Mouse (Mus musculus) cerebellum, postnatal 10 days (tissue): Measurements from ENCODE around the gene Xaf1.
"Not testable (repeated sequence)": the region's sequence is repeated elsewhere in the genome, so short reads cannot be mapped to it uniquely, and the experiment has no call there.

Experiments
- DNase-seq, 2 experiments: peaks; one replicate each; pipeline ENCODE4 v3.0.0; 2021; ENCODE audit warnings: mixed read lengths in 2 of 2

Xaf1 gene

GRCm38 (mm10) chr11:72311355-72312001, 10.0 kb downstream of the Xaf1 start:
- no peak for DNase-seq

- DNase-seq, result peak; percentile 19 to 25
These were observed 12.9 kb downstream of the Xaf1 start, which contains the start of gene Fbxo39 for GRCm38 (mm10) chr11:72314151-72314895. Fbxo39 (plus strand) TSS chr11:72314444.

DNA sequence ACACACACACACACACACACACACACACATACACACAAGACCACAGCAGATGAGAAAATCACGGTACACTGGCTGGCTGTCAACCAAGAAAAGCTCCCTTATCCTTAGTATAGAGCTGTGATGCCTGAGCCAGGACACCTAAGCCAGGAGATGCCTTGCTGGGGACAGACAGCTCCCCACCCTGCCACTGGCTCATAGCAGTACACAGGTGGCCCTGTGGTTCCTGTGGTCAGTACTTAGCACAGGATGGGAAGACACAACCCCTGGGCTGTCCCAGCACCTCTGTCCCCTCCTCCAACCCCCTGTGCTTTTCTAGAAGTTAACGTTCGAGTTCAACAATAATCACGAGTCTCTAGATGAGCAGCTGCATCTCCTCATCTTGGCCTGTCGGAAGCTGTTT, 16.6 kb downstream of the Xaf1 start:
- DNase-seq, result no peak

DNA sequence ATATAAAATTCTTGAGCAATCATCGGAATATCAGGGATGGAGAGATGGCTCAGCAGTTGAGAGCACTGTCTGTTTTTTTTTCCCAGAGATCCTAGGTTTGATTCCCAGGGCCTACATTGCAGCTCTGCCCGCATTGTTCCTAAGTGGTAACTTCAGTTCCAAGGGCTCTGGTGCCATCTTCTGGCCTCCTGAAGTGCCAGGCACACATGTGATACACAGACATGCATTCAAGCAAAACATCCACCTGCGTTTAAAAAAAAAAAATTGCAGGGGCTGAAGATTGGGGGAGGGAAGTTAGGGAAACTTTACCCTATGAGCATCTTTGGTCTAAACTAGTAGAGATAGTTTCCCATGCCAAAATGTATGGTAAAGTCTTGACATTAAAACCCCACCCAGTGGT, 23.0 kb downstream of the Xaf1 start:
- no peak for DNase-seq

DNA sequence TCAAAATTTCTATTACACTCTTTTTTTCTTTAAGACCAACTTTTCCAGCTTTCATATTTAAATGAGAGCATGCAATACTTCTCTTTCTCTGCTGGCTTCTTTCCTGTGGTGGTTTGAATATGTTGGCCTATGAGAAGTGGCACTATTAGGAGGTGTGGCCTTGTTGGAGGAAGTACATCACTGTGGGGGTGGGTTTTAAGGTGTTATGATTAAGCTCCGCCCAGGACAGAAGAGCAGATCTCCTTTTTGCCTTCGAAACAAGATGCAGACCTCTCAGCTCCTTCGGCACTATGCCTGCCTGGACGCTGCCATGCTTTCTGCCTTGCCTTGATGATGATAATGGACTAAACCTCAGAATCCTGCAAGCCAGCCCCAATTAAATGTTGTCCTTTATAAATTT, 24.3 kb downstream of the Xaf1 start:
- DNase-seq, result no peak

- DNase-seq, result peak; percentile 37 to 47
These were observed 31.7 kb downstream of the Xaf1 start for GRCm38 (mm10) chr11:72332951-72333667.

GRCm38 (mm10) chr11:72334653-72335052, 33.2 kb downstream of the Xaf1 start:
- DNase-seq, result peak in 1 of 2 experiments; percentile 32

DNA sequence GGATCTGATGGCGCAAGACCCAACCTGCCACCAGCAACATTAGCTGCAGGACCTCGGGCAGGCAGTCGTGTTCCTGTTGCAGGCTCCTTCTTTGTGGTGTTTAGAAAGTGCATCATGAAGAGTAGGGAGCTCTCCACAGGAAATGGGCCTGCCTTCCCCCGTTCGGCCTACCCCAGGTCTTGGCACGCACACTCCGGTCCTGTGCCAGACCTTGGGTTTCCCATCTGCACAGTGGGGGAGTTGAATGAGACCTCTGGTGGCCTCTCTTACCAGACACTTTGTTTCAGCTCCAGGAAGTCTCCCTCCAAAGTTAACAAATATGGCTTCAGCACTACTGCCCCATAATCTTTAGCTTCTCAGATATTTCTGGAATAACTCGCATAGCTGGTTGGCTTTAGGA, 35.3 kb downstream of the Xaf1 start:
- DNase-seq, result peak; percentile 37 to 55

DNA sequence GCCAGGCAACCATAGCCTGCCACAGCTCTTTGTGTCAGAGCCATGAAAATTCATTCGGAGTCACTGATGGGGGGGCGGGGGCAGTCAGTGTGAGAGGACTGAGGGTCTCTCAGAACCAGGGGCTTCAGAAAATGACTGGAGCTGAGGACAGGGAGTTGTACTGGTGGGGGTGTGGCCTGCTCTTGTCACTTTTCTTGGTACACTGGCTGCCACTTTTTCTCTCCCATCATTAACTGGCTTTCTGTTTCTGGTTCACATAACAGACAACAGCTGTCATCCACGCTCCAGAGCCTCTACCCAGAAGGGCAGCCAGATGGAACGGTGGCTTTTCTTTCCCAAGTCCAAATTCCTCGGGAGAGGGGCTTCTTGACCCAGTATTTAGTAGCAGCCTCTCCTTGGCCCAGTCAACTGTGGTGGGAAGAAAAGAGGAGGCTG, 37.0 kb downstream of the Xaf1 start:
- peak; percentile 70 to 75 for DNase-seq

DNA sequence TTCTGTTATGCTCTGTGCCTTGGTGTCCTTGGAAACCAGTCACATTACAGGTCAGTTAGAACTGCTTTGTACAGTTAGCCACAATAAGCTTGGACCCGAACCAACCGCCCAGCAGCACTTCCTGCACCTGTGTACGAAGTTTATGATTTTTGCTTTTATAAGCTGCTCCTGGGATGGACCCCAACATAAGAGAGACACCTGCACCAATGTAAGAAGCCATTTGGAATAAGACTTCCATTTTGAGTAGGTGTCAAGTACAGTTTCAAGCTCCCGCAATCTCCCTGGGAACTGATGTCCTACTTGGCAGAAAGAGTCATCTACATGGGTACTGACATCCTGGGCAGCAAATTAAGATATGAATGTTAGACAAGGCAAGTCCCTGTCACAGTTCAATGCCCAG, 38.3 kb downstream of the Xaf1 start:
- DNase-seq, result peak in 1 of 2 experiments; percentile 31

- peak; percentile 76 to 83 for DNase-seq
These were observed 41.3 kb downstream of the Xaf1 start for GRCm38 (mm10) chr11:72342549-72343237.

GRCm38 (mm10) chr11:72343238-72343625, 41.8 kb downstream of the Xaf1 start:
- not testable (repeated sequence) for DNase-seq

- peak; percentile 74 to 77 for DNase-seq
These were observed 42.5 kb downstream of the Xaf1 start for GRCm38 (mm10) chr11:72343904-72344303.

DNA sequence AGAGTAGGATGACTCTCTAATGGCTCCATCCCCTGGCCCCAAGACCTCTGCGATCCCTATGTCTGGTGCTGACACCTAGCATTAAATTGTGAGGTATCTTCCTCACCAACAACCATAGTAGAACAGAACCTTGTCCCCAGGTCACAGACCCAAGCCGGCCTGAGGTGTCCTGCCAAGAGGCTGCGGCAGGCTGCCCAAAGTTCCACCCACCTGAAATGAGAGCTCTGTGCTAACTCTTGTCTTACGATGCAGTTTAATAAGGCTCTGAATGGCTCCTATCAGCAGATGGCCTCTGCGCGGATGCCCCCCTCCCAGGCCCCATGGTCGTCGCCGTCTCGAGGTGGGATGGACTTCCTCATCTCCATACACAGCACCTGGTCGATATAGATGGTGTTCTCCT, 43.1 kb downstream of the Xaf1 start:
- DNase-seq, result no peak

DNA sequence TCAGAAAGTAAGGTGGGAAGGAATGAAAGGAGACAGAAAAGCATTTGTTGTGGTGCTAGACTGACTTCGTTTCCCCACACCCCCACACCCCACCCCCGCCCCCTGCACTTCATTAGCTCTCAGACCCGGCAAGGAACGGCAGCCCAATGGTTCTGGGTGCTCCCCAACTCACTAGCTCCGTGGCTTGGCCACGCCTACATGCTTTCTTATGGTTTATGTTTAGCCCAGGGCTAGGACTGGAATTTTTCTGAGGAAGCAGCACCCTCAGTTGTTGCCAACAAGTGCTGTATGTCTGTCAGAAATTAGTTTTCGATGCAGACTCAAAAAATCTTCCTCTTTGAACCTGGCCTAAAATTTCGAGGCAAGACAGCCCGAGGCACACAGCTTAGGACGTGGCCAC, 47.1 kb downstream of the Xaf1 start:
- no peak for DNase-seq

DNA sequence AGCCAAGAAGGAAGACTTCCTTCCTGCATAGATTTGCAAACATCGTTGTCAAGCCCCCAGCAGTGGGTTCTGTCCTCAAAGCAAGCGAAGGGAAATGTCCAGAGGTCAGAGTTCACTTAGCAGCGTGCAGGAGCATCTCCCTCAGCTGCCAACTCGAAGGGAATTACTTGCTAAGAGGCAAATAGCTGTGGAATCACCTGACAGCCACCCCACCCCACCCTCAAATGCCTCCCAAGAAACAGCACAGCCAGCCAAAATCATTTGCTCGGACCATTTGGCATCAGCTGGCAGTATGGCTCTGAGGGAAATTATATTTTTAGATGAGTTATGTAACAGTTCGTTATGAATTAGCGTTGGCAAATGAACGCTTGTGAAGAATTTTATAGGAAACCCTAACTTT, 47.6 kb downstream of the Xaf1 start:
- DNase-seq, result peak; percentile 62 to 65

GRCm38 (mm10) chr11:72349652-72350051, 48.2 kb downstream of the Xaf1 start:
- no peak for DNase-seq

DNA sequence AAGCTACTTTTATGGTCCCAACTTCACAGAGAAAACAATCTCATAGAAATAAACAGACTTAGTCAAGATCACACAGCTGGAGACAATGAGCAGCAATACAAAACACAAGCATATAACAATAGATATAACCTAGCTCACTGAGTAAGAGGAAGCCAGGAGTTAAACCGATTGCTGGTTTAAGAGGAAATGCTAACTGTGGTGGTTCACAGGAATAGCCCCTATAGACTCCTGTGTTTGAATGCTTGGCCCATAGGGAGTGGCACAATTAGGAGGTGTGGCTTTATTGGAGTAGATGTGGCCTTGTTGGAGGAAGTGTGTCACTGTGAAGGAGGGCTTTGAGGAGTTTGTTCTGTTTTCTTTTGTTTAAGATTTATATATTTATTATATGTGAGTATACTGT, 50.8 kb downstream of the Xaf1 start:
- no peak for DNase-seq

DNA sequence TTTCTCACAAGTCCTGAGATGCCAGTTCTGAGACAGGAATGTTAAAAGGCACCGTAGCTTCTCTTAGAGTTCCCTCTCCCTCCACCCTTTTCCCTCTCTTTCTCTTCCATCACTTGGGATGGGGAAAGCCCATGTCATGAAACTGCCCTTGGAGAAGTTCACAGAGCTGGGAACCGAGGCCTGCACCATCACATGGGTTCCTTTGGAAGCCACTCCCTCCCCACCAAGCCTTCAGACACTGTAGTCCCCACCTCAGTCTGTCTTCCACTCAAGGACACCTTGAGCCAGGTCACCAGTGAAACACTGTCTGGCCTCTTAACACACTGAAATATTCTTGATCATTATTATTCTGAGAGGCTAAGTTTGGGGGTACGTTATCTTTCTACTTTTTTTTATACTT, 51.8 kb downstream of the Xaf1 start:
- no peak for DNase-seq

DNA sequence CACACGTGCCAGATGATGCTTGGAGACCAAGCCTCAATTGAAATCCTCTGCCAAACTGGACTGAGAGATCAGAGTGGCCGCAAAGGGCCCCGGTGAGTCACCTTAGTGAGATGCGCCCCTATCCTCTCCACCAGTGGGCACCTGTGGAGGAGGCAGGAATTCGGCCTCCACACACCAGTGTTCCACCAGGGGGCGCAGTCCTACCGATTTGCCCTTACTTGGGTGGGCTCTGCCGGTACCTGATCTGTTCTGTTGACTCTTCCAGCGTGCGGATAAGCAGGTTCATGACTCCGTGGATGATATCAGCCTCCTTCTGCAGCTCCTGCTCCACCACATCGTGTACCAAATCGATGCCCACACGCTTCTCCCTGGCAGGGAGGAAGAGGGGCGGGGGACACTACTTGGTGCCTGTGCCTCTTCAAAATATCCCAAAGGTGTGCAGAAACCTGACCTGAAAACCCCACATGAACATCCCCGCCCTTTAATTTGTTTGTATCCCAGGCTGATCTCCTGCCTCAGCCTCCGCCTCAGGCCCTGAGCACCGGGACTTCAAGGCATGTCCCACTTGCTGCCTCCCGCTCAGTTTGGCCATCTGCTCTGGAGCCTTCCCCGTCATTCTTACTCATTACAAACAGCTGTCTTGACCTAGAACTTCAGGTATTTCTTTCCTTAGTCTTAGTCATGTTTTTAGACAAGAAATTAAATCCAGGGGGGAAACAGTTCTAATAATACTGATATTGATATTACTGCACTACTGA, 53.7 kb downstream of the Xaf1 start:
- DNase-seq, result peak; percentile 92 to 94

DNA sequence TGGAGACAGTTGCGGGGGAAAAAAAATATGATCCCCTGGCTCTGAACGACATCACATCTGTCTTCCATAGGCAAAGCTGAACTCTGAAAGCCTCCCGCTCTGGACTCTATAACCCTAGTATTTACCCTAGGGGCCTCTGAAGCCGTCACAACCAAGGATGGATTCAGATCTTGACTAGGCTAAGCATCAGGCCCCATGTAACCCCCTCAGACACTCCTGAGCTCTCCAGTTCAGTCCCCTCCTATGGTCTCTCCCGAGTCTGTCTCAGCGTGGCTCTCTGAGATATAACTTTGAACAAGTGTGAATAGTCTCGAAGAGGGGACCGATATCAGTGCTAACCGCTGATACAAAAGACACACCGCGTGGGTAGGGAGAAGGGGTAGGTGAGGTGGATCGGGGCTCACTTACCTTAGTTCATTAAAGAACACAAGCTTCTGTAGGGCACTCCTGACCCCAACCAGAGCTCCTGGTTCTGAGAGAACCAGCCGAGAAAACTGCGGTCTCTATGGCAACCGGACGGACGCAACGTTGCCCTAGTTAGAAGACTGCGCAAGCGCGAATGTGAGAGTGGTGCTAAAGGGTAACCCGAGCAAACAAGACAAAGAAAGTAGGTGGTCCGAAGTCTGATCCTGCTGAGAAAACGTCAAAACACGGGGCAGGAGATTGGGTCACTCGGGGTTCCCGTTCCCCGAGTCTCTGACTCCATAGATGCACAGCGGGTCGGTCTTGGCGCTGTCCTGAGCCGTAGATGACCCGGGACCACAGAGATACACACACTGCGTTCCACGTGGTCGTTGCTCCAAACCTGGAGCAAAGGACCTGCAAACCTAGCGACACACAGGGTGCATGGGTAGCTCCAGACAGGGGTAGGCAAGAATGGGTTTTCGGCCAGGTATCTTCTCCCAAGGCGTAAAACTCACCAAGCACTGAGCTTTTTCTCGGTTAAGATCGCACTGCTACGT, 60.2 kb downstream of the Xaf1 start:
- peak; percentile 78 to 83 for DNase-seq
